Mouse (Mus musculus) kidney, postnatal 0 days (tissue): ENCODE data around the gene Arl9. TPM values are rescaled to one million over a fixed set of nuclear protein-coding genes. Genes with fewer than 3 reads are reported as not detected.

Experiments used
- ATAC-seq: fragments of 200-750 bp; cut with Nextera tagmentation; replicated peaks from 2 replicates; pipeline ENCODE4 v1.8.0; 2017; ENCODE audit warnings: low read depth, moderate number of reproducible peaks, moderate TSS enrichment, moderate library complexity; ENCODE audit not compliant: low FRiP score
- DNase-seq: peaks from one replicate; pipeline ENCODE4 v3.0.0-alpha.2; 2016; ENCODE audit warnings: low spot score
- H3K27ac ChIP-seq: fragments of 300-500 bp; sonication (generic); 2 replicates; pipeline ENCODE4 v1.5.1; 2014; ENCODE audit warnings: mild to moderate bottlenecking
- H3K27me3 ChIP-seq: fragments of 300-500 bp; sonication (generic); 2 replicates; pipeline ENCODE4 v1.6.1; 2014; ENCODE audit warnings: low read length, mixed read lengths; ENCODE audit not compliant: insufficient read depth
- H3K36me3 ChIP-seq: fragments of 300-500 bp; sonication (generic); 2 replicates; pipeline ENCODE4 v1.6.1; 2014; ENCODE audit warnings: low read length, mixed read lengths; ENCODE audit not compliant: insufficient read depth
- H3K4me1 ChIP-seq: fragments of 300-500 bp; sonication (generic); replicated peaks from 2 replicates; pipeline ENCODE4 v1.6.1; 2014; ENCODE audit warnings: antibody characterized with exemption, low read length, mixed read lengths; ENCODE audit not compliant: insufficient read depth
- H3K4me2 ChIP-seq: fragments of 300-500 bp; sonication (generic); 2 replicates; pipeline ENCODE4 v1.6.1; 2014; ENCODE audit warnings: mild to moderate bottlenecking, low read length, moderate library complexity, mixed read lengths
- H3K4me3 ChIP-seq: fragments of 300-500 bp; sonication (generic); replicated peaks from 2 replicates; pipeline ENCODE4 v1.5.1; 2014; ENCODE audit warnings: low read depth, low read length
- H3K9ac ChIP-seq: fragments of 300-500 bp; sonication (generic); 2 replicates; pipeline ENCODE4 v1.6.1; 2014; ENCODE audit warnings: low read depth, low read length
- H3K9me3 ChIP-seq: fragments of 300-500 bp; sonication (generic); replicated peaks from 2 replicates; pipeline ENCODE4 v1.6.1; 2016; ENCODE audit warnings: low read length, inconsistent platforms, mixed read lengths
- CTCF ChIP-seq: IDR thresholded peaks from 2 replicates; pipeline ENCODE4 v1.5.1; 2016; ENCODE audit warnings: antibody characterized with exemption, low read depth, mild to moderate bottlenecking, moderate library complexity
- WGBS: fragments of 180-500 bp; shearing (Covaris S2); extraction: QIAGEN DNeasy Blood & Tissue Kit; methylation state at CpG from one replicate; pipeline ENCODE4 v1.1.7; 2014; 5-methylcytosine and 5-hydroxymethylcytosine counted together
- polyA plus RNA-seq: library from polyadenylated mRNA; unstranded; fragments of >200 nt; fragmentation: Nextera tagmentation; extraction: Ambion mirVana; gene quantifications from 2 replicates; pipeline ENCODE4 v1.2.1, GENCODE M21; 2015

The Arl9 gene
- polyA plus RNA-seq, 1 experiment from 2014 or later = not detected

DNA sequence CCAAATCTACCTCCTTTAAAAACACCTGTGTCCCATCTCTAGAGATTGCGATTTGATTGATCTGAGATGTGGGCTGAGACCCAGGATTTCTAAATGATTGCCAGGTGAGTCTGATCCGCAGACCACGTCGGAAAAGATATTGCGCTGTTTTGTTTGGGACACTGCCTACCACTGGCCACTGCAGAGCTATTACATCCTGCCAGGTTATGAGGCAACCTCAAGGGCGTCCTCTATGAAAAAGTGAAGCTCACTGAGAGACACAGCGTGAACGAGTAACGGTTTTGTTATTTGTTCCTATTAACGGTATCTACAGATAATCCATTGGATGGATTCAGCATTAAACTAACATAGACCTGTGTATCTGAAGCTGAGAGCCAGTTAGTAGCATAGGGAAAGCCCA is 34.6 kb downstream of the Arl9 start:
- ATAC-seq (no peak), DNase-seq (no peak)
- Histone ChIP-seq H3K9me3 (no peaks in the 10 kb centered on the region), H3K27ac (no peak overlapping the region), H3K4me2 (no peak overlapping the region), H3K4me1 (no peaks in the 10 kb centered on the region), H3K36me3 (no peaks in the 10 kb centered on the region), H3K4me3 (no peak overlapping the region), H3K27me3 (no peaks in the 10 kb centered on the region), H3K9ac (no peak overlapping the region)
- no peak for TF ChIP-seq CTCF
- 86% methylated on average over 10 of the region's 10 CpGs for WGBS

DNA sequence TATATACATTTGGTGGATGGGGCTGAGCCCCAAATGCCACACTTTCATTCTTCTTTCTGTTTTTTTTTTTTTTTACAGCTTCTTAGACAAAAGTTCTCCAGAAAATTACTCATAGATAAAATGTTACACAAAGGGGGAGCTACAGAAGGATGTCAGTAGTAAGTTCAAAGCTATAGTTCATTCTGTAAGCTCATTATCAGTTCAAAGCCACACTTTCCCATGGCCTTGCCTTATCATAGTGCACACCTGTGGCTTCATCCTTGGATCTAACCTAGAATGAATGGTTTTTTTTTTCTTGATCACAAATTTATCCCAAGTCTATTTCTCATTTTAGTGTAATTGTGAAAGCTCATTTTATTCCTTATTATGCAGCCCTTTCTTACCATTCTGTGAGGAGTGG is 35.5 kb downstream of the Arl9 start:
- no peak overlapping the region for H3K4me3 ChIP-seq
- ATAC-seq = no peak
- TF ChIP-seq CTCF = no peak
- H3K4me2 ChIP-seq = no peak overlapping the region
- H3K9me3 ChIP-seq = no peaks in the 10 kb centered on the region
- DNase-seq = no peak
- no peak overlapping the region for H3K27ac ChIP-seq
- no peak overlapping the region for H3K9ac ChIP-seq
- H3K27me3 ChIP-seq = no peaks in the 10 kb centered on the region
- no peaks in the 10 kb centered on the region for H3K4me1 ChIP-seq
- H3K36me3 ChIP-seq = no peaks in the 10 kb centered on the region

DNA sequence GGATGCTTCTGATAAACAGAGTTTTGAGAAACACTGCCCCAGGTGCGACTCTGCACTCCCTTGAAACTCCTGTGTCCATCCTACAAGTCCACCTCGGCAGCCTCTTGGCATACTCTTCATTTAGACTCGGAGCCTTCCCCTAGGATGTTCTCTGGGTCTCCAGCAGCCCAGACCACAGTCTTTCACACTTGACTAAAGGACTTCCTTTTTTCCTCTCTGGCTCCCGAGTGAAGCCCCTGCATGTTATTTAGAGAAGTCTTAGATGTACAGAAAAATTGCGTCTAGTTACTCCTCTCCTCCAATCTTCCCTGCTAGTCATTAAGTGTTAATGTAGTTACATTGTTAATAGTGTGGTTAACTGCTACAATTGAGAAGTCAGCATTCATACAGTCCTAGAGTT is 40.5 kb downstream of the Arl9 start:
- H3K4me3 ChIP-seq = no peak overlapping the region
- H3K9me3 ChIP-seq = no peaks in the 10 kb centered on the region
- WGBS = 60% methylated on average over 5 of the region's 5 CpGs
- DNase-seq = no peak
- H3K4me2 ChIP-seq = no peak overlapping the region
- no peaks in the 10 kb centered on the region for H3K4me1 ChIP-seq
- H3K27ac ChIP-seq = no peak overlapping the region
- no peaks in the 10 kb centered on the region for H3K27me3 ChIP-seq
- TF ChIP-seq CTCF = no peak
- H3K9ac ChIP-seq = no peak overlapping the region
- ATAC-seq = no peak
- H3K36me3 ChIP-seq = no peaks in the 10 kb centered on the region

DNA sequence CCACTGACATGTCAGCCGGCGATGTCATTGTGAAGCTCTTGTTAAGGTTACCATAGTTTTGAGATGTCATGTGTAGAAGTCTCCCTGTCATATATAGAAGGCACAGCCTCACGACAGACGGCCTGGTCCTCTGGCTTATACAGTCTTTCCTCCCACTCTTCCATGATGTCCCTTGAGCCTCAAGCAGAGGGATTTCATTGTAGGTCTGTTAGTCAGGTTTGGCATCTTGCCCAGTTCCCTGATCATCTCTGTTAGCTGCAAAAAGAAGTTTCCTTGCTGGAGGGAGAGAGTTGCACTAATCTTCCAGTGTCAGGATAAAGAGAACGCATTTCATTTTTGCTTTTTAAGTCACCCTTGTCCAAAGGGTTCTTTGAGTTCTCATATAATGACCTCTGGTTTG is 48.8 kb downstream of the Arl9 start:
- Histone ChIP-seq H3K4me1 (no peaks in the 10 kb centered on the region), H3K27me3 (no peaks in the 10 kb centered on the region), H3K9ac (no peak overlapping the region), H3K4me2 (no peak overlapping the region), H3K4me3 (no peak overlapping the region), H3K36me3 (no peaks in the 10 kb centered on the region), H3K9me3 (no peaks in the 10 kb centered on the region), H3K27ac (no peak overlapping the region)
- DNase-seq (no peak), ATAC-seq (no peak)
- no peak for TF ChIP-seq CTCF
- WGBS = 88% methylated on average over 5 of the region's 5 CpGs

DNA sequence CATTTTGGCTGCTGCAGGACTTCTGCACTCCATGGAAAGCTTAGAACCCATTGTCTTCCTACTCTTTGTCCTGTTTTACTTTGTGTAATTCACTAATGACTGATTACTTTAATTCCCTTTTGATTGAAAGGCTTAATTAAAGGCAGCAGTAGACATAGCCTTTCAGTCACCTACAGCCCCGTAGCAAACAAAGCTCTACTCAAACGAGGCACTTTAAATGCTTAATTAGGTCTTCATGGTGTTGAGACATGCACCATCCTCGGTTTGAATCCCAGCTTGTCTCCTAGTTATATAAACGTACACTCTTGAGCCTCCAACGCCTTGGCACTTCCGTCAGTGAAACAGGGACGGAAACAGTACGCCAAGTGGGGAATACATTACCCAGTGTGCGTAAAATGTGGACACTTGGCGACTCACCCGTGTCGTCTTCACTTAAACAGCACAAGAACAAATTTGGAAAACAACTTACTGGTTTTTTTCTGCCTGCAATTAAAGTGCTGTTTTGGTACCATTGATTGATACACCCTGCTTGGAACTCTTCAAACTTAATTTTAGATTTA is 53.1 kb downstream of the Arl9 start:
- ATAC-seq (no peak), DNase-seq (no peak)
- Histone ChIP-seq H3K4me3 (no peak overlapping the region), H3K27me3 (no peaks in the 10 kb centered on the region), H3K36me3 (no peaks in the 10 kb centered on the region), H3K9me3 (no peaks in the 10 kb centered on the region), H3K9ac (no peak overlapping the region), H3K27ac (no peak overlapping the region), H3K4me1 (no peaks in the 10 kb centered on the region), H3K4me2 (no peak overlapping the region)
- WGBS = 65% methylated on average over 12 of the region's 12 CpGs
- TF ChIP-seq CTCF = no peak

Other genes starting within 250 kb of the Arl9 start
- 10.6 and 11.0 TPM in 2 replicates for gene Aasdh, start 98.5 kb upstream of the Arl9 start, polyA plus RNA-seq
- 252 and 279 TPM in 2 replicates for gene Paics, start 52.7 kb upstream of the Arl9 start, polyA plus RNA-seq
- 35.9 and 37.6 TPM in 2 replicates for gene Ppat, start 52.5 kb upstream of the Arl9 start, polyA plus RNA-seq
- gene Srp72, start 29.4 kb upstream of the Arl9 start, polyA plus RNA-seq = 70.0 and 79.5 TPM in 2 replicates
- gene Thegl, start 12.0 kb downstream of the Arl9 start, polyA plus RNA-seq = 0.11 and 0.14 TPM in 2 replicates
- gene Hopx, start 111.1 kb downstream of the Arl9 start, polyA plus RNA-seq = 3.6 and 3.9 TPM in 2 replicates
- 0.77 and 1.0 TPM in 2 replicates for gene Spink2, start 207.4 kb downstream of the Arl9 start, polyA plus RNA-seq